Mouse (Mus musculus) kidney, postnatal 36 days (tissue): ENCODE results near the gene Btbd10.

Source experiments
- DNase-seq, 2 experiments: peaks; one replicate each; pipeline ENCODE4 v3.0.0; 2021 to 2022; ENCODE audit warnings: mixed read lengths in 2 of 2

Btbd10 gene

GRCm38 (mm10) chr7:113292193-113292592, 77.0 kb downstream of the Btbd10 start:
- DNase-seq: no peak

GRCm38 (mm10) chr7:113291741-113292140, 77.5 kb downstream of the Btbd10 start:
- no peak for DNase-seq

GRCm38 (mm10) chr7:113289211-113289610, 80.0 kb downstream of the Btbd10 start:
- DNase-seq: no peak

- DNase-seq: no peak
Measured at GRCm38 (mm10) chr7:113285405-113285804, 83.8 kb downstream of the Btbd10 start.

- DNase-seq: no peak
Measured at GRCm38 (mm10) chr7:113279246-113279645, 89.9 kb downstream of the Btbd10 start.

- no peak for DNase-seq
Measured at GRCm38 (mm10) chr7:113278493-113278892, 90.7 kb downstream of the Btbd10 start.

- DNase-seq: no peak
Measured at GRCm38 (mm10) chr7:113277245-113277644, 91.9 kb downstream of the Btbd10 start.

- DNase-seq: no peak
Measured at GRCm38 (mm10) chr7:113272338-113272997, 96.7 kb downstream of the Btbd10 start.

- no peak for DNase-seq
Measured at GRCm38 (mm10) chr7:113270991-113271390, 98.2 kb downstream of the Btbd10 start.

GRCm38 (mm10) chr7:113270551-113270950, 98.6 kb downstream of the Btbd10 start:
- DNase-seq: peak; percentile 21 to 49

GRCm38 (mm10) chr7:113269921-113270320, 99.3 kb downstream of the Btbd10 start:
- no peak for DNase-seq

- DNase-seq: no peak
Measured at GRCm38 (mm10) chr7:113269081-113269480, 100.1 kb downstream of the Btbd10 start.

- peak; percentile 54 to 88 for DNase-seq
Measured at GRCm38 (mm10) chr7:113268287-113268686, 100.9 kb downstream of the Btbd10 start.
